Mouse (Mus musculus) liver, embryonic 14.5 days (tissue): ENCODE data around the gene Poc5. TPM values are rescaled to one million over a fixed set of nuclear protein-coding genes. Genes with fewer than 3 reads are reported as not detected.

ENCODE experiments used
- ATAC-seq: fragments of 200-750 bp; cut with Nextera tagmentation; 2 replicates; pipeline ENCODE4 v1.8.0; 2017; ENCODE audit warnings: moderate number of reproducible peaks, mild to moderate bottlenecking, moderate library complexity; ENCODE audit not compliant: insufficient read depth
- DNase-seq, 3 experiments: peaks; one replicate each; pipeline ENCODE4 v3.0.0-alpha.2; 2012 to 2013; ENCODE audit warnings: low read depth in 3 of 3, low spot score in 3 of 3
- H3K27ac ChIP-seq: fragments of 300-500 bp; sonication (generic); 2 replicates; pipeline ENCODE4 v1.5.1; 2014; ENCODE audit warnings: moderate library complexity, mild to moderate bottlenecking, control low read depth, inconsistent platforms
- H3K27me3 ChIP-seq: fragments of 300-500 bp; sonication (generic); 2 replicates; pipeline ENCODE4 v1.6.1; 2014; ENCODE audit warnings: mild to moderate bottlenecking, low read length, moderate library complexity; ENCODE audit not compliant: control insufficient read depth, insufficient read depth
- H3K36me3 ChIP-seq: fragments of 300-500 bp; sonication (generic); replicated peaks from 2 replicates; pipeline ENCODE4 v1.6.1; 2014; ENCODE audit warnings: low read depth; ENCODE audit not compliant: control insufficient read depth, insufficient read depth
- H3K4me1 ChIP-seq, 2 experiments: fragments of 200-500 bp in 1 of 2; fragments of 300-500 bp in 1 of 2; sonication (generic) in 1 of 2; replicated peaks; 2 replicates each; pipeline ENCODE4 v1.6.1; 2012 to 2014; ENCODE audit warnings: antibody characterized with exemption in 1 of 2, inconsistent platforms in 1 of 2, low read length in 1 of 2; ENCODE audit not compliant: control insufficient read depth in 2 of 2, insufficient read depth in 2 of 2
- H3K4me2 ChIP-seq: fragments of 300-500 bp; sonication (generic); 2 replicates; pipeline ENCODE4 v1.6.1; 2014; ENCODE audit warnings: low read depth, mild to moderate bottlenecking, control low read depth, moderate library complexity
- H3K4me3 ChIP-seq, 2 experiments: fragments of 200-500 bp in 1 of 2; fragments of 300-500 bp in 1 of 2; sonication (generic) in 1 of 2; 2 replicates each; pipeline ENCODE4 v1.5.1; 2012 to 2014; ENCODE audit warnings: low read depth in 2 of 2, low read length in 2 of 2, mild to moderate bottlenecking in 2 of 2, control low read depth in 1 of 2, inconsistent platforms in 1 of 2, moderate library complexity in 1 of 2; ENCODE audit not compliant: insufficient read depth in 1 of 2
- H3K9ac ChIP-seq: fragments of 300-500 bp; sonication (generic); replicated peaks from 2 replicates; pipeline ENCODE4 v1.6.1; 2014; ENCODE audit warnings: mild to moderate bottlenecking, control low read depth, moderate library complexity
- H3K9me3 ChIP-seq: fragments of 300-500 bp; sonication (generic); 2 replicates; pipeline ENCODE4 v1.6.1; 2016; ENCODE audit warnings: low read length, mixed read lengths; ENCODE audit not compliant: control insufficient read depth
- CTCF ChIP-seq: IDR thresholded peaks from 2 replicates; pipeline ENCODE4 v1.5.1; 2016; ENCODE audit warnings: antibody characterized with exemption, low read depth, control low read depth
- EP300 ChIP-seq: IDR thresholded peaks from 2 replicates; pipeline ENCODE4 v1.6.1; 2016; ENCODE audit warnings: antibody characterized with exemption, low read depth
- WGBS: fragments of 180-500 bp; shearing (Covaris S2); extraction: QIAGEN DNeasy Blood & Tissue Kit; methylation state at CpG from one replicate; pipeline ENCODE4 v1.1.7; 2014; ENCODE audit not compliant: insufficient replicate concordance; 5-methylcytosine and 5-hydroxymethylcytosine counted together
- polyA plus RNA-seq, 2 experiments: library from polyadenylated mRNA; depleted of rRNA in 1 of 2; stranded (reverse) in 1 of 2; unstranded in 1 of 2; fragments of >200 nt; fragmentation: Nextera tagmentation in 1 of 2; extraction: Ambion mirVana in 1 of 2; gene quantifications; 2 replicates each; pipeline versions ENCODE4 v1.2.1 to v1.2.3; 2012 to 2014

The Poc5 gene
- polyA plus RNA-seq, 2 experiments: 4.0 to 5.4 TPM

DNA sequence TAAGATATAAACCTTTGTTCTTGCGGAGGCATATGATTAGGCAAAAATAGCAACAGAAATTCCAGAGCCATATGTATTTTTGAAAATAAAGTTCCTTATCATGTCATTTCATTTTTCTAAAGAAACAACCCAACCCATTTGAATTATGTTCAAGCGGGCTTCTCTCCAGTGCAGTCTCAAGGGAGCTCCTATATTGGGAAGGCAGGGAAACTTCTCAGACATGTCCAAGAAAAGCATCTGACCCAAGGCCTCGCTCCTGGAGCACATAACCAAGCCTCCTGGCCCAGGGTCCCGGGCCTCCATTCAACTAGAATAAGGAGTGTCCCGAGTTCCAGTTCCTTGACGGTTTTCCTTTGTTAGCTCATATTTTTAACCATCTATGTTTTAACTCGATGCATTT, 62.8 kb downstream of the Poc5 start:
- ATAC-seq: no peak
- H3K4me1 ChIP-seq: no peaks in the 10 kb centered on the region
- DNase-seq: no peak
- H3K9me3 ChIP-seq: no peaks in the 10 kb centered on the region
- no peak overlapping the region for H3K27ac ChIP-seq
- no peaks in the 10 kb centered on the region for H3K27me3 ChIP-seq
- no peak overlapping the region for H3K4me2 ChIP-seq
- H3K4me3 ChIP-seq: no peak overlapping the region
- H3K36me3 ChIP-seq: no peaks in the 10 kb centered on the region
- TF ChIP-seq EP300: no peak
- no peak for TF ChIP-seq CTCF
- no peak overlapping the region for H3K9ac ChIP-seq
- 74% methylated on average over 7 of the region's 7 CpGs for WGBS

DNA sequence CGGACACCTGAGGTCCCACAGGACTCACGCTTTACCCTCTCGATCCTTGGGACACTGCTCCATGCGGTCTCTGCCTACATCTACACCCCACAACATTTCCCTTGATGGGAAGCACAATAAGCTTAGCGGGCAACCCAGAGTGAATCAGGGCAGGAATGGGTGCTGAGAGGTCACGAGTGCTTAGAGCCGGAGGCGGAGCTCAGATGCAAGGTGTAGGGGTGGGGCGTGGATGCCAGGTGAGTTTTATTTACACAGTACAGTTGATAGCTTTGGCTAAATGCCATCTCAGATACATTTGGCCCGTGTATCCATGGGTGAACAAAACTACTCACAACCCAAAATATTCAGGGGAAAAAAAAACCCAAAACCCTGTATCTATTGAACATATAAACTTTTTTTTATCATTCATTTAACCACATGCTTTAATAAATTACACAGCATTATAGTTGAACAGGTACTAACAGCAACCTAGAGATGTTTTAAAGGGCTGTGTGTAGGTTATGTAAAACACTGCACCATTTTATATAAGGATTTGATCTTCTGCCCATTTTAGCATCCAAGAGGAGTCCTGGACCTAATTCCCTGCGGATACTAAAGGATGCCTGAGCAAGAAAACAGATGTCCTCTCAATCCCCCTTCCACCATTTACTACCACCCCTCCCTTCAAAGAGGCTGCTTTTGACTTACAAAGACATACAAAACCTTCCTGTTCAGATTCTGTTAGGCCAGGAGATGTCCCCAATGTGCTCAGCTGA, 63.5 kb downstream of the Poc5 start:
- H3K4me3 ChIP-seq: no peak overlapping the region
- TF ChIP-seq CTCF (no peak), EP300 (no peak)
- H3K9ac ChIP-seq: no peak overlapping the region
- no peaks in the 10 kb centered on the region for H3K36me3 ChIP-seq
- H3K9me3 ChIP-seq: no peaks in the 10 kb centered on the region
- no peak overlapping the region for H3K4me2 ChIP-seq
- no peaks in the 10 kb centered on the region for H3K4me1 ChIP-seq
- ATAC-seq (no peak), DNase-seq (no peak)
- H3K27ac ChIP-seq: no peak overlapping the region
- WGBS: 75% methylated on average over 11 of the region's 11 CpGs
- no peaks in the 10 kb centered on the region for H3K27me3 ChIP-seq

DNA sequence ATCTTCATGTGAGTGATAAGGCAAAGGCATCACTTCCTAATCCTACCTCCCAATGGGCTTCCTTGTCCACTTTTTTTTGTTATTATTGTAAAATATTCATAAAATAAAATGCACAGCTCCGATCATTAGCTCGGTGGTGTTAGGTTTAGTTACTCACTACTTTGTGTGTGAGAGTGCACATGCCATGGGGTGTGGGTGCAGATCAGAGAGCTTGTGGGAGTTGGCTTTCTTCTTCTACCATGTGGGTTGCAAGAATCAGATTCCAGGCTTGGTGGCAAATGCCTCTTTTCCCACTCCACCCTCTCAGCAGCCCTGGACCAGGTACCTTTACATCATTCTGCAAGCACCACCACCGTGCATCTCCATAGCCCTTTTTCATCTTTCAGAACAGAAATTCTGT, 64.5 kb downstream of the Poc5 start:
- Histone ChIP-seq H3K4me2 (no peak overlapping the region), H3K9me3 (no peaks in the 10 kb centered on the region), H3K4me1 (no peaks in the 10 kb centered on the region), H3K27ac (no peak overlapping the region), H3K9ac (no peak overlapping the region), H3K36me3 (no peaks in the 10 kb centered on the region), H3K4me3 (no peak overlapping the region), H3K27me3 (no peaks in the 10 kb centered on the region)
- WGBS: 56% methylated on average over 3 of the region's 3 CpGs
- no peak for DNase-seq
- ATAC-seq: no peak
- TF ChIP-seq EP300 (no peak), CTCF (no peak)

DNA sequence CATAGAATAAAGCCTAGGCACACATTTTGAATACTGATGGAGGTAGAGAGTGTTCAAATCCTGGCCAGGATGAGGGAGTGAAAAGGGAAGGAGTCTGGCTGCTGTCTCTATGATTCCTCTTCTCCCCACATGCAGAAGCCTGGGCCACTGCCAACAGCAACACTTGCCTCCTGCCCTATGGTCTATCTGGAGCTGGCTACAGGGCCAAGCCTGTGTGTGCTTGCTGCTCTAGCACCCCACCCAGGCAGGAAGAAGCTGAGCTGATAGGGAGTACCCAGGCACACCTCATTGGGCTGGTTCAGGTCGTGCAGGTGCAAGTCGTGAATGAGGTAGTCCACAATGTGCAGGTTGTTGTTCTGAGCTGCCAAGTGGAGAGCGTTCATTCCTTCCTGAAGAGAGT, 66.2 kb downstream of the Poc5 start:
- no peak for TF ChIP-seq EP300
- TF ChIP-seq CTCF: no peak
- DNase-seq: no peak

DNA sequence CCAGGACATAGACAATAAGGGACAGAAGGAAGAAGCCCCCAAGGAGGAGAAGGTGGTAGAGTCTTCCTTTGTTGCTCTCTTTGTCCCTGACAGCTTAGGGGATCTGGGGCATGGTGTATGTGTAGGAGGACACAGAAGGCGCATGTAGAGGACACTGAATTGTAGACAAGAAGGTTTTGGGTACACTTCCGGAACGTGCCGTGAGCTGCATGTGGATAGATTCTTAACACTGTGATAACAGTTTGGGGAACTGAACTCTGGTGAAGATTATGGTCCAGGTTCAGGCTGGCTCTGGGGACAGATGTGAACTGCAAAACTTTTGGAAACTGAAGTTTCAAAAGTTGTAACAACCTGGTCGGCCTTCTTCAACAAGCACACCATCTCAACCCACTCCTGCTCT, 69.5 kb downstream of the Poc5 start:
- no peak for TF ChIP-seq CTCF
- no peak for TF ChIP-seq EP300
- 64% methylated on average over 5 of the region's 5 CpGs for whole genome bisulfite sequencing
- Histone ChIP-seq H3K9me3 (no peaks in the 10 kb centered on the region), H3K27me3 (no peaks in the 10 kb centered on the region), H3K4me3 (no peak overlapping the region), H3K36me3 (no peaks in the 10 kb centered on the region), H3K9ac (no peak overlapping the region), H3K4me1 (no peaks in the 10 kb centered on the region), H3K27ac (no peak overlapping the region), H3K4me2 (no peak overlapping the region)
- ATAC-seq: no peak
- no peak for DNase-seq

More for the DNA sequence above, 66.2 kb downstream of the Poc5 start:
- no peak overlapping the region for H3K4me3 ChIP-seq
- 56% methylated on average over 3 of the region's 3 CpGs for WGBS
- H3K9ac ChIP-seq: no peak overlapping the region
- H3K27ac ChIP-seq: no peak overlapping the region
- no peaks in the 10 kb centered on the region for H3K36me3 ChIP-seq
- no peak for ATAC-seq
- H3K4me2 ChIP-seq: no peak overlapping the region
- H3K27me3 ChIP-seq: no peaks in the 10 kb centered on the region
- H3K9me3 ChIP-seq: no peaks in the 10 kb centered on the region
- H3K4me1 ChIP-seq: no peaks in the 10 kb centered on the region
